Mouse (Mus musculus): Measurements from ENCODE around the gene Tnxb.
"Not testable (repeated sequence)": the region's sequence is repeated elsewhere in the genome, so short reads cannot be mapped to it uniquely, and the experiment has no call there.

Gene Tnxb

GRCm38 (mm10) chr17:34737466-34737865 lies 67.1 kb downstream of the Tnxb start:
- DNase-seq (ENCODE audit: inconsistent ontology term), result not testable (repeated sequence)

DNA sequence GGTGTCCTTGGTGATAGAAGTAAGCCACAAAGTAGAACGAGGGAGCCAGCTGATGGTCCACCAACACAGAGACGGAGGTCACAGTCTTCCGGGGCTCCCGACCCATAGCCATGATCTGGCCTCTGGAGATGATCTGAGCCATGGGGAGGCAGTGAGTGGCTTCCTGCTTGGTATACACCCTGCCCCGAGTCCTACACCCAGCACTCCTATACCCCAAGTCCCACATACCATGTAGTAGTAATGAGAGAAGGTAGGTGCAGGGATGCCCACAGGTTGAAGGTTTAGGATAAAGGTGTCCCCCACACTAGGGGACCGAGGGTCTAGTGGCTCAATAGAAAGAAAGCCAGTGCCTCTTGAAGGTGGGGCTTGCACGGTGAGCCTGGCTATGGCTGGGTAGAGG lies 69.4 kb downstream of the Tnxb start:
- DNase-seq (ENCODE audit: inconsistent ontology term), result not testable (repeated sequence)

GRCm38 (mm10) chr17:34740280-34740679 lies 69.9 kb downstream of the Tnxb start:
- no peak for DNase-seq (ENCODE audit: inconsistent ontology term)

GRCm38 (mm10) chr17:34743719-34744118 lies 73.4 kb downstream of the Tnxb start, which contains the start of gene C4b:
TSS of gene C4b (minus strand) at chr17:34743882.
- DNase-seq (ENCODE audit: inconsistent ontology term), result no peak

DNA sequence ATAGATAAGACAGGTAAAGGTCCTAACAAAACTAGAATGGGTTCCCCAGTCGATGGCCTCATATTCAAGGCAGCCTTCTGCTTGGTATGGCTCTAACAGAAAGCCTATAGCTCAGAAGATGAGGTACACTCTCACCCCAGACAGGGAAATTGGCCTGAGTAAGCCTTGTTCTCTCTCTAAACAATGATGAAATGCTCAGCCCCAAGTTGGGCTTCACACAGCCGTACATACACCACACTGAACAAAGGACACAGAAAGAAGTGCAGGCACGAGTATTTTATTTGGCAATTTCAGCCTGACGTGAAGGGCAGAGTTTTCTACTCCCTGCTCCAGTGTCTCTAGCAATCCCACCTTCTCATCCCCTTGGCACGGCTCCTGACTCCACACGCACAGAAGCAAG lies 73.9 kb downstream of the Tnxb start:
- no peak for DNase-seq (ENCODE audit: inconsistent ontology term)

GRCm38 (mm10) chr17:34744611-34745010 lies 74.3 kb downstream of the Tnxb start:
- DNase-seq (ENCODE audit: inconsistent ontology term), result not testable (repeated sequence)

DNA sequence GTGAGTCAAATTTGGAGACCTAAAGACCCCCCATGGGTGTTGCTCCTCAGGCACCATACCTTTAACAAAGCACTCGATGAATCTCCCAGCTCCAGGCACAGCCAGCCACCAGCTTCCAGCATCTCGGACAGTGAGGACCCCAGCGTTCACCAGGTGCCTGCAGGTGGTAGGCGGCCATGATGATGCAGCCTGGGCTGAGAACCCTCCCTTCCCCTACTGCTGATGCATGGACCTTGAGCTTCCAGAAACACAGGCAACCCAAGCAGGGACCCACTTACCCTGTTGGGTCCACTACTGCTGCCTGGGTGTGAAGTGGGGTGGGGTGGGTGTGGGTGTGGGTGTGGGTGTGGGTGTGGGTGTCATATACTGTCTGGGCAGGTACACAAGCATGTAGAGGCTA lies 74.8 kb downstream of the Tnxb start:
- not testable (repeated sequence) for DNase-seq (ENCODE audit: inconsistent ontology term)

DNA sequence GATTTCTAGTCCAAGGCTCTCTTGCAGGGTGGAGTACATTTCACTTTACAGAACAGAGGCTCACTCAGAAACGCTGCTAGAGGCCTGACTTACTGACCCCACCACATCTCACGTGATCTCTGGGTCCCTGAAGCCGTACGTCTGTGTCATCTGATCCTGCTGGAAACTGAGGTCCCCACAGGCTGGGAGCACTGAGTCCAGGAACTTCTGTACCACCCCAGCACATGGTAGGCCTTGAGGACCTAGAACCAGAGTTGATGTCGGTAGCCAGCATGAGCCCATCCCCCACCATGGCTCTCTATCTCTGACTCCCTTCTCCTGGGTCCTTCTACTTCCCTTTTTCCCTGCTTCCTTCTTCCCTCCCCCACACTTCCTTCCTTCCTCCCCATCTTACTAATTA lies 76.2 kb downstream of the Tnxb start:
- no peak for DNase-seq (ENCODE audit: inconsistent ontology term)

DNA sequence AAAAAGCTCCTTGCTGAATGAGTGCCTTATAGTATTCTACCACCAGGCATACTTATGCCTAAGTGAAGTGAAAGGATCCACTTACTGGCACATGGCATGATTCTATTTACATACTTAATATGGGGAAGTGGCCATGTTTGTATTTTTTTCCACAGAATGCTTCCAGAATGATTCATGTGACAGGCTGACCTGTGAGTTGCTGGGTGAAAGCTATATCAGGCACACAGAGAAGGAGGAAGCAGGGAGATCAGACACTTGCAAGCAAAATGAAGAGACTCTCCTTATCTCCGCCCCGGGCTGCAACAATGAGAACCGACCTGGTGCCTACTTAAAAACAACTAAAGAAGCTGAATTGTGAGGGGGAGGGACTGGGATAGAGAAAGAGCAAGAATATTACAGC lies 91.1 kb downstream of the Tnxb start:
- DNase-seq (ENCODE audit: inconsistent ontology term), result no peak
